Mouse (Mus musculus) limb, embryonic 11.5 days (tissue): ENCODE measurements around the gene Tnfaip2. TPM values are rescaled to one million over a fixed set of nuclear protein-coding genes. Genes with fewer than 3 reads are reported as not detected.

Source experiments
- ATAC-seq: fragments of 200-750 bp; cut with Nextera tagmentation; 2 replicates; pipeline ENCODE4 v1.8.0; 2017; ENCODE audit warnings: low read depth; ENCODE audit not compliant: insufficient number of reproducible peaks, low FRiP score, low TSS enrichment
- DNase-seq: peaks from one replicate; pipeline ENCODE4 v3.0.0-alpha.2; 2015; ENCODE audit warnings: low spot score
- H3K27ac ChIP-seq: fragments of 300-500 bp; sonication (generic); replicated peaks from 2 replicates; pipeline ENCODE4 v1.5.1; 2014; ENCODE audit warnings: low read depth, mild to moderate bottlenecking, low read length
- H3K27me3 ChIP-seq: fragments of 300-500 bp; sonication (generic); 2 replicates; pipeline ENCODE4 v1.6.1; 2014; ENCODE audit warnings: mild to moderate bottlenecking, low read length, mixed read lengths; ENCODE audit not compliant: control insufficient read depth, insufficient read depth
- H3K36me3 ChIP-seq: fragments of 300-500 bp; sonication (generic); 2 replicates; pipeline ENCODE4 v1.6.1; 2014; ENCODE audit warnings: mild to moderate bottlenecking, low read length, moderate library complexity, mixed read lengths; ENCODE audit not compliant: control insufficient read depth, insufficient read depth
- H3K4me1 ChIP-seq: fragments of 300-500 bp; sonication (generic); 2 replicates; pipeline ENCODE4 v1.6.1; 2014; ENCODE audit warnings: low read length, mixed read lengths; ENCODE audit not compliant: control insufficient read depth, insufficient read depth
- H3K4me2 ChIP-seq: fragments of 300-500 bp; sonication (generic); 2 replicates; pipeline ENCODE4 v1.6.1; 2014; ENCODE audit warnings: low read depth, mild to moderate bottlenecking, moderate library complexity; ENCODE audit not compliant: severe bottlenecking
- H3K4me3 ChIP-seq: fragments of 300-500 bp; sonication (generic); 2 replicates; pipeline ENCODE4 v1.5.1; 2014; ENCODE audit warnings: low read depth, low read length
- H3K9ac ChIP-seq: fragments of 300-500 bp; sonication (generic); 2 replicates; pipeline ENCODE4 v1.6.1; 2014; ENCODE audit warnings: mild to moderate bottlenecking, low read length
- H3K9me3 ChIP-seq: fragments of 300-500 bp; sonication (generic); 2 replicates; pipeline ENCODE4 v1.6.1; 2016; ENCODE audit warnings: low read length; ENCODE audit not compliant: control insufficient read depth
- WGBS: fragments of 180-500 bp; shearing (Covaris S2); extraction: QIAGEN DNeasy Blood & Tissue Kit; methylation state at CpG from one replicate; pipeline ENCODE4 v1.1.7; 2014; 5-methylcytosine and 5-hydroxymethylcytosine counted together
- polyA plus RNA-seq: library from polyadenylated mRNA; unstranded; fragments of >200 nt; fragmentation: Nextera tagmentation; extraction: Ambion mirVana; gene quantifications from 2 replicates; pipeline ENCODE4 v1.2.1, GENCODE M21; 2014

The Tnfaip2 gene
- polyA plus RNA-seq, 1 experiment from 2014 or later: 3.1 TPM

DNA sequence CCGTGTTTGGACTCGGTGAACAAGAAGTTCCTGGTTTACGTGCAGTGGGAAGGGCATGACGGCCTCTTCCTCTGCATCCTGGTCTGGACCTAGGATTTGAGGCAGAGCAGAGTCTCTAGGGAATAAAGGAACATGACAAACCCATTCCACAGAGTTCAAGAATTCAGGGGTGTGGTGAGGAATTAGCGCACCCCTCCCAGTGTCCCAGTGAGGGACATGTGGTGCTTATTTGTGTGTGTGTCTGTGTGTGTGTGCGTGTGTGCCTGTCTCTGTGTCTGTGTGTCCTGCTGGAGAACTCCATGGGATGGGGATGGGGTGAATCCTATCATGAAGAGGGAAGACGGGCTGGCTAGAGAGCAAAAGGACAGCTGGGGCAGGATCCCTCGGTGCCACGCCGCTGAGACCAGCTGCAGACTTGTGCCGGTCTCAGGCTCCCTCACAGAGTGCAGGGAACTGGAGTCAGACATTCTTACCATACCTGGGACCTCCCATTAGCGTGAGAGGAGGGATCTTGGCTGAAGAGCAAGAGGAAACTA is 13.1 kb downstream of the Tnfaip2 start:
- WGBS: 73% methylated on average over 12 of the region's 12 CpGs
- Histone ChIP-seq H3K9me3 (no peaks in the 10 kb centered on the region), H3K36me3 (no peaks in the 10 kb centered on the region), H3K4me1 (no peaks in the 10 kb centered on the region), H3K9ac (no peak overlapping the region), H3K4me2 (no peak overlapping the region), H3K4me3 (no peak overlapping the region), H3K27ac (no peak overlapping the region), H3K27me3 (peaks cover 21% of the 10 kb centered on the region)
- ATAC-seq (no peak), DNase-seq (no peak)

DNA sequence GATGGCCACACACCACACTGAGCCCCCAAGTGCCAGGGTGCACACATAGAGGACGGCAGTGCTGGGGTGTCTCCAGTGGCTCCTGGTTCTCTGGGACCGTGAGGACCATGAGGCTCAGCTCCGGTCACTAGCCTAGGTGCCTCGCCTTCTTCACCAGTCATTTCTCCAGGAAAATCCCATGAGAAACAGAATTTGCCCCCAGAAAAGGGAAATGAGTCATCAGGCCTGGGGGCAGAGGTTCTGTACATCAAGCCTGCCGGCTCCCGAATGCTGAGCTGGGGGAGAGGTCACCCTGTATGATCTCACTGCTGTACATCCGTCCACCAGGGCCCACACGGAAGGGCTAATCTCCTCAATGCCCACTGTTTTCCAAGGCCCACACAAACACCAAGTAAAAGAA is 13.6 kb downstream of the Tnfaip2 start:
- Histone ChIP-seq H3K4me1 (no peaks in the 10 kb centered on the region), H3K9me3 (no peaks in the 10 kb centered on the region), H3K4me2 (no peak overlapping the region), H3K9ac (no peak overlapping the region), H3K27me3 (peaks cover 17% of the 10 kb centered on the region), H3K27ac (no peak overlapping the region), H3K4me3 (no peak overlapping the region), H3K36me3 (no peaks in the 10 kb centered on the region)
- DNase-seq: no peak
- no peak for ATAC-seq
- WGBS: 63% methylated on average over 8 of the region's 8 CpGs

DNA sequence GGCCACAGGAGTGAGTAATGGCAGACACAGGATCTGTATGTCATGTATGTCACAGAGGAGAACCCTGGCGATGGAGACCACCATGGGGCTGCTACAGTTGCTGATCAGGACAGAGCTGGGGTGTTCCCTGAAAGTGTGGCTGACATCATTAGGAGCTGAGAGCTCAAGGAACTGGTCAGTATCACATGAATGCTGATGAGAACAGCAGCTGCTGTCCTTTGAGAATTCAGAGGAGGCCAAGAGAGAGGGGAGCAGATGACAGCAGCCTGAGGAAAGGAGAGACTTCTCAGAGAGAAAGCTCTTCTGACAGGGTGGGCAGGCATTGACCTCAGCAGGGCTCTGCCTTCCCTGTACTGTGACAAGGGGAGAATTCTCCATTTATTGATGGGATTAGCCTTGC is 15.5 kb downstream of the Tnfaip2 start:
- Histone ChIP-seq H3K4me3 (no peak overlapping the region), H3K27ac (no peak overlapping the region), H3K4me2 (no peak overlapping the region), H3K9me3 (no peaks in the 10 kb centered on the region), H3K4me1 (no peaks in the 10 kb centered on the region), H3K9ac (no peak overlapping the region), H3K27me3 (peaks cover 6% of the 10 kb centered on the region), H3K36me3 (no peaks in the 10 kb centered on the region)
- WGBS: 71% methylated on average over 1 of the region's 1 CpGs
- DNase-seq: no peak
- no peak for ATAC-seq

DNA sequence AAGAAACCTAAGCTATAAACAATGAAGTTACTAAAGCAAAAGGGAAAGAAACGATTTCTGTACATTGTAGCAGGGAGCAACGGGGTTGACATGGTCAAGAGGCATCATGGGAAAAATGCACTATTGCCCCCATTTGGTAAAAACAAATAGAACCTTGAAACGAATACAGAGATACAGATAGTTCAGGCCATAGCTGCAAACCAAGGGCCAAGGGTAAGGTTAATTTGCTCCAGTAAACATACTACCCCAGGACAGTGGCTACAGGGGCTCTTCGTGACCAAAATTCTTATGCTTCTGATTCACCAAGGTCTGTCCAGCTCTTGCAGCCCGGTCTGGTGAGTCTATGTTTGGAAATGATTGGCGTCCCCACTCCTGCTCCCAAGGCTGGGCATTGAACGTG is 21.3 kb downstream of the Tnfaip2 start:
- Histone ChIP-seq H3K4me1 (no peaks in the 10 kb centered on the region), H3K9ac (no peak overlapping the region), H3K27ac (no peak overlapping the region), H3K4me2 (no peak overlapping the region), H3K27me3 (peaks cover 4% of the 10 kb centered on the region; the same call in 1 of the 2 replicates), H3K36me3 (no peaks in the 10 kb centered on the region), H3K9me3 (no peaks in the 10 kb centered on the region), H3K4me3 (no peak overlapping the region)
- DNase-seq (no peak), ATAC-seq (no peak)
- WGBS: 81% methylated on average over 7 of the region's 7 CpGs

DNA sequence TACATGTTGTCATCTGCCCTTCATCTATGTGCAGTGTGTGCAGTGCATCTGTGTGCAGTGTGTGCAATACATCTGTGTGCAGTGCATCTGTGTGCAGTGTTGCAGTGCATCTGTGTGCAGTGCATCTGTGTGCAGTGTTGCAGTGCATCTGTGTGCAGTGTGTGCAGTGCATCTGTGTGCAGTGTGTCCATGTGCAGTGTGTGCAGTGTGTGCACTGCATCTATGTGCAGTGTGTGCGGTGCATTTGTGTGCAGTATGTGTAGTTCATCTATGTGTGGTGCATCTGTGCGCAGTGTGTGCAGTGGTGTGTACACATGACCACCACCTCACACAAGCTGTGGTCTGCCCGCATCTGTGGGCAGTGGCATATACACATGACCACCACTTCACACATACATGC is 24.1 kb downstream of the Tnfaip2 start:
- Histone ChIP-seq H3K9me3 (no peaks in the 10 kb centered on the region), H3K36me3 (no peaks in the 10 kb centered on the region), H3K4me2 (no peak overlapping the region), H3K4me3 (no peak overlapping the region), H3K27me3 (no peaks in the 10 kb centered on the region), H3K27ac (no peak overlapping the region), H3K9ac (no peak overlapping the region), H3K4me1 (no peaks in the 10 kb centered on the region)
- no peak for DNase-seq
- no peak for ATAC-seq
- 91% methylated on average over 3 of the region's 3 CpGs for whole genome bisulfite sequencing

DNA sequence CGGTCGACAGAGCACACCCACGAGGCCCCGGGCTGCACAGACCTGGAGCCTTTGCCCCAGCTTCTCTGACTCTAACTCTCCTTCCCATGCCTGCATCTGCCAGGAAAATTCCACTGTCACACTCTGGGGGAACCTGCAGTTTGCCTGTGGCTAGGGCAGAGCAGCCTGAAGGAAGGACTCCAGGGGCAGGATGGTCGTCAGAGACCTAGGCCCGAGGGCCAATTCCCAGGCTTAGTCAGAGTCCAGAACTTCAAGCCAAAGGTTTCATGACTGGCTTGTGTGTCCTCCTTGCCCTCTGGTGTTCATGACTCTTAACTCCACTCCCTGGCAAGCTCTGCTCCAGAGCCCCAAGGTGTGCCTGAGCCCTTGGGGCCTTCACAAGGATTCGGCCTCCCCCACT is 25.9 kb downstream of the Tnfaip2 start:
- no peak overlapping the region for H3K27ac ChIP-seq
- no peaks in the 10 kb centered on the region for H3K9me3 ChIP-seq
- H3K27me3 ChIP-seq: no peaks in the 10 kb centered on the region
- H3K4me3 ChIP-seq: no peak overlapping the region
- 77% methylated on average over 7 of the region's 7 CpGs for WGBS
- no peak overlapping the region for H3K9ac ChIP-seq
- DNase-seq (no peak), ATAC-seq (no peak)
- no peak overlapping the region for H3K4me2 ChIP-seq
- no peaks in the 10 kb centered on the region for H3K4me1 ChIP-seq
- no peaks in the 10 kb centered on the region for H3K36me3 ChIP-seq

DNA sequence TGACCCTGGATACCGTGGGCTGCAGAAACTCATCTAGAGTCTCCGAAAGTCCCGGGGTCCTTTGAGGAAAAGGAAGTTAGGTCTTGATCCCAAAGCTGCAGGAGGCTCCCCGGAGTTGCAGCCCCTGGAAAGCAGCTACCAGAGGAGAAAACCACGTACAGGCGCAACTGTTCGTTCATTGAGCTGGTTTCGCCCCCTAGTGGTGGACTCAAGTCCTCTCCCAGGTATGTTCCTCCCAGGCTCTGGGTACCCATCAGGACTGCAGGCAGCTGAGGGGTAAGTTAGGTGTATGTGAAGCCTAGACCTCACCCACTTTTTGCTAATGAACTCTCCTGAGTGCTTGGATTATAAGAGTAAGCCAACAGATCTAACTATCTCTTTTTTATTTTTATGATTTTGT is 27.2 kb downstream of the Tnfaip2 start:
- DNase-seq (peak; percentile 84), ATAC-seq (no peak)
- Histone ChIP-seq H3K4me3 (no peak overlapping the region), H3K27me3 (no peaks in the 10 kb centered on the region), H3K36me3 (no peaks in the 10 kb centered on the region), H3K27ac (no peak overlapping the region), H3K9me3 (no peaks in the 10 kb centered on the region), H3K4me1 (no peaks in the 10 kb centered on the region), H3K4me2 (no peak overlapping the region), H3K9ac (no peak overlapping the region)
- 8% methylated on average over 8 of the region's 8 CpGs for WGBS

DNA sequence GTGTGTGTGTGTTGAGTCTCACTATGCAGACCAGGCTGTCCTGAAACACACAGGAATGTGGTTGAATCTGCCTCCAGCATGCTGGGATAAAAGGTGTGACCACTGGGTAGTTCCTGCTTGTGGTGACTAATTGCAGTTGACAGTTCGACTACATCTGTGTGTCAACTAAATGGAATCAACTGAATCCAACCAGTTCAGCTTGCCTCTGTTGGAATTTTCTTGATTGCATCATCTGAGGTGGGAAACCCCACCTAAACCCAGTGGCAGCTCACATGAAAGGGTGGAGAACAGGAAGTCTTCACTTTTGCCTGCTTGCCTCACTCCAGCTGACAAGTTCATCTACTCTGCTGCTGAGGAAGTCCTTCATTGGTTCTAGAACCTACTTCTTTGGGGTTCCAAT is 28.9 kb downstream of the Tnfaip2 start:
- H3K27ac ChIP-seq: no peak overlapping the region
- H3K36me3 ChIP-seq: no peaks in the 10 kb centered on the region
- H3K9me3 ChIP-seq: no peaks in the 10 kb centered on the region
- no peak overlapping the region for H3K9ac ChIP-seq
- no peak overlapping the region for H3K4me3 ChIP-seq
- H3K4me1 ChIP-seq: 0 out of 2 replicates have a peak, but pooled peaks cover 3% of the 10 kb centered on the region
- DNase-seq (no peak), ATAC-seq (no peak)
- WGBS: 61% methylated on average over 1 of the region's 1 CpGs
- no peaks in the 10 kb centered on the region for H3K27me3 ChIP-seq
- H3K4me2 ChIP-seq: no peak overlapping the region

DNA sequence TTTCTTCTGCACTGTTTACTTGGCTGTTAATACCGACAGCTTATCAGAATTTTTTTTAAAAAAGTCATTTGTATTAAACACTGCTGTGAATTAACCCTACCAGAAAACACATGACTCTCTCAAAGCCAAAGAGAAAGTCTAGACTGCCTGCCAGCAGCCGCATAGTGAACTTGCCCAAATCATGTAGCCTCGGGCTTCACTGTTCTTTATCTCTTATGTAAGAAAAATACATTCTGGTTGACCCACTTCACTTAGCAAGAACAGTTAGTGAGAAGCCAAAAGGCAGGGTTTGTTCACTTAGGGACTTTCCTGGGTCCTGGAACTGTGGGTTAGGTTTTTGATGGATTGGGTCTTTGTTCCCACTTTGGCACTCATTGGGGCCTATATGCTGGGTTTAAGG is 29.5 kb downstream of the Tnfaip2 start:
- DNase-seq (no peak), ATAC-seq (no peak)
- H3K4me1 ChIP-seq: 0 out of 2 replicates have a peak, but pooled peaks cover 3% of the 10 kb centered on the region
- H3K4me2 ChIP-seq: no peak overlapping the region
- no peaks in the 10 kb centered on the region for H3K27me3 ChIP-seq
- no peaks in the 10 kb centered on the region for H3K36me3 ChIP-seq
- no peak overlapping the region for H3K9ac ChIP-seq
- no peak overlapping the region for H3K4me3 ChIP-seq
- no peaks in the 10 kb centered on the region for H3K9me3 ChIP-seq
- no peak overlapping the region for H3K27ac ChIP-seq
- 84% methylated on average over 3 of the region's 3 CpGs for WGBS
